ENCODE assay signal across 9 mouse cellular contexts in genomic region chr1:155232385-155232784, GRCm38 (mm10). TPM values are rescaled to one million over a fixed set of nuclear protein-coding genes. Genes with fewer than 3 reads are reported as not detected.
DNase-seq lines count a peak whose midpoint lies in the region; ATAC-seq and TF ChIP-seq lines count a peak whose summit lies in the region.
"Had no signal": no experiment of that assay in that cellular context is flagged by ENCODE, and none has a peak within 500 bp of the region (broad histone marks: within the 10 kb centered on the region; RNA-seq: fewer than 3 reads in every experiment).

No protein-coding gene starts in this region.

- 0 out of 2 replicates have a peak overlapping the region, but pooled peaks have one; percentile 50 for H3K27ac ChIP-seq in left cerebral cortex, adult 2 months
- H3K27ac ChIP-seq in forebrain, embryonic 14.5 days (ENCODE audit: low read depth, low read length) = peak overlapping the region; percentile 93
- peak overlapping the region; percentile 60 for H3K27ac ChIP-seq in kidney, postnatal 0 days
- H3K27ac ChIP-seq in neural tube, embryonic 15.5 days (replicated peaks) = peak overlapping the region; percentile 83
- H3K27ac ChIP-seq: liver, embryonic 12.5 days had no signal

- no peaks in the 10 kb centered on the region for H3K27me3 ChIP-seq in forebrain, embryonic 14.5 days (replicated peaks; ENCODE audit: control insufficient read depth, insufficient read depth, low read length)
- H3K27me3 ChIP-seq in kidney, postnatal 0 days (ENCODE audit: insufficient read depth, low read length) = no peaks in the 10 kb centered on the region
- H3K27me3 ChIP-seq in neural tube, embryonic 15.5 days (replicated peaks) = no peaks in the 10 kb centered on the region
- H3K27me3 ChIP-seq: Patski had no signal

- no peaks in the 10 kb centered on the region for H3K9me3 ChIP-seq in forebrain, embryonic 14.5 days (replicated peaks; ENCODE audit: control insufficient read depth, low read length)
- no peaks in the 10 kb centered on the region for H3K9me3 ChIP-seq in kidney, postnatal 0 days (replicated peaks; ENCODE audit: low read length)
- H3K9me3 ChIP-seq in neural tube, embryonic 15.5 days (replicated peaks) = no peaks in the 10 kb centered on the region
- H3K9me3 ChIP-seq: liver, embryonic 12.5 days had no signal

- no peak overlapping the region; the same call in 1 of the 2 replicates for H3K9ac ChIP-seq in forebrain, embryonic 14.5 days (ENCODE audit: low read length)
- H3K9ac ChIP-seq in kidney, postnatal 0 days (ENCODE audit: low read depth, low read length) = no peak overlapping the region
- no peak overlapping the region for H3K9ac ChIP-seq in neural tube, embryonic 15.5 days (replicated peaks)
- H3K9ac ChIP-seq: liver, embryonic 12.5 days had no signal

- H3K4me1 ChIP-seq in forebrain, embryonic 14.5 days (ENCODE audit: control insufficient read depth, insufficient read depth, low read length) = peaks cover 47% of the 10 kb centered on the region
- peaks cover 44% of the 10 kb centered on the region for H3K4me1 ChIP-seq in kidney, postnatal 0 days (replicated peaks; ENCODE audit: insufficient read depth, low read length)
- H3K4me1 ChIP-seq in neural tube, embryonic 15.5 days = peaks cover 85% of the 10 kb centered on the region

- no peak for TF ChIP-seq CTCF in left cerebral cortex, adult 2 months (IDR thresholded peaks at IDR 0.05)
- no peak for TF ChIP-seq CTCF in kidney, postnatal 0 days (IDR thresholded peaks at IDR 0.05; ENCODE audit: low read depth)

- intact Hi-C loops in left cerebral cortex, adult 2 months (cut with DNase I) = no loop called here
- intact Hi-C loops in left cerebral cortex, postnatal 14 days (cut with DNase I) = no loop called here

- no peaks in the 10 kb centered on the region for H3K36me3 ChIP-seq in forebrain, embryonic 14.5 days (ENCODE audit: control insufficient read depth, insufficient read depth, low read length)
- H3K36me3 ChIP-seq in kidney, postnatal 0 days (ENCODE audit: insufficient read depth, low read length) = no peaks in the 10 kb centered on the region
- H3K36me3 ChIP-seq in neural tube, embryonic 15.5 days = no peaks in the 10 kb centered on the region
- H3K36me3 ChIP-seq: liver, embryonic 12.5 days had no signal

- WGBS in forebrain, embryonic 14.5 days = 43% methylated on average over 12 of the region's 12 CpGs
- WGBS in kidney, postnatal 0 days = 54% methylated on average over 11 of the region's 12 CpGs
- 71% methylated on average over 12 of the region's 12 CpGs for WGBS in neural tube, embryonic 15.5 days

- H3K4me3 ChIP-seq in left cerebral cortex, adult 2 months = no peak overlapping the region
- H3K4me3 ChIP-seq in forebrain, embryonic 14.5 days (ENCODE audit: low read depth, low read length) = no peak overlapping the region
- H3K4me3 ChIP-seq in kidney, postnatal 0 days (replicated peaks; ENCODE audit: low read depth, low read length) = no peak overlapping the region
- no peak overlapping the region for H3K4me3 ChIP-seq in neural tube, embryonic 15.5 days (replicated peaks)
- H3K4me3 ChIP-seq: liver, embryonic 12.5 days had no signal

- ATAC-seq in forebrain, embryonic 14.5 days = no peak
- ATAC-seq in kidney, postnatal 0 days (replicated peaks; ENCODE audit: low FRiP score, low read depth) = no peak
- ATAC-seq in neural tube, embryonic 15.5 days (ENCODE audit: low FRiP score) = no peak
- no peak for ATAC-seq in granulocyte monocyte progenitor cell, adult 5-6 weeks (replicated peaks; ENCODE audit: poor library complexity, severe bottlenecking)
- ATAC-seq: liver, embryonic 12.5 days; Patski had no signal

- DNase-seq in left cerebral cortex, adult 2 months (ENCODE audit: extremely low spot score in 1 of 2, low spot score in 2 of 2) = no peak
- DNase-seq in left cerebral cortex, postnatal 14 days (ENCODE audit: low spot score in 2 of 2) = no peak
- DNase-seq in forebrain, embryonic 14.5 days (ENCODE audit: low spot score) = no peak
- DNase-seq in kidney, postnatal 0 days (ENCODE audit: low spot score) = no peak
- DNase-seq in right cerebral cortex, adult 18-20 months = no peak

- H3K4me2 ChIP-seq in forebrain, embryonic 14.5 days (ENCODE audit: low read length) = no peak overlapping the region
- no peak overlapping the region for H3K4me2 ChIP-seq in kidney, postnatal 0 days (ENCODE audit: low read length)
- no peak overlapping the region for H3K4me2 ChIP-seq in neural tube, embryonic 15.5 days
- H3K4me2 ChIP-seq: liver, embryonic 12.5 days had no signal

RNA-seq across cellular contexts. Expression of gene BC034090, which starts 11.9 kb away (rescaled TPM):
- 10 to 100 TPM in 1 of 2 experiments, 1 to 10 TPM in 1; 9.9 to 14.7 TPM for total RNA-seq in left cerebral cortex, adult 2 months (2021)
- 1 to 10 TPM; 6.0 to 8.5 TPM for total RNA-seq in left cerebral cortex, postnatal 14 days (2021)
- 2.4 TPM in 2 replicates for polyA plus RNA-seq in forebrain, embryonic 14.5 days (2014; fragmentation: Nextera tagmentation; extraction: Ambion mirVana)
- 9.9 and 10.2 TPM in 2 replicates for polyA plus RNA-seq in kidney, postnatal 0 days (2015; fragmentation: Nextera tagmentation; extraction: Ambion mirVana)
- 3.0 and 4.1 TPM in 2 replicates for polyA plus RNA-seq in neural tube, embryonic 15.5 days (2015; fragmentation: Nextera tagmentation; extraction: Ambion mirVana)
- total RNA-seq in granulocyte monocyte progenitor cell, adult 5-6 weeks (2014; fragmentation: Nextera tagmentation) = 2.5 TPM in 1 of 2 replicates, not detected in the other
- total RNA-seq in granulocyte monocyte progenitor cell, adult 5-6 weeks (2017) = 0.13 TPM in 1 of 2 replicates, not detected in the other
